Mouse (Mus musculus) gonadal fat pad, adult 2 months (tissue): ENCODE measurements around the gene Pif1. TPM values are rescaled to one million over a fixed set of nuclear protein-coding genes. Genes with fewer than 3 reads are reported as not detected.

Source experiments
- DNase-seq: peaks from one replicate; pipeline ENCODE4 v3.0.0-alpha.2; 2012; ENCODE audit warnings: low read depth
- polyA plus RNA-seq: library from polyadenylated mRNA; depleted of rRNA; stranded (reverse); fragments of >200 nt; gene quantifications from 2 replicates; pipeline ENCODE4 v1.2.3, GENCODE M21; 2012; rRNA removed

Pif1 gene
- polyA plus RNA-seq, 1 experiment: 0.32 TPM

DNA sequence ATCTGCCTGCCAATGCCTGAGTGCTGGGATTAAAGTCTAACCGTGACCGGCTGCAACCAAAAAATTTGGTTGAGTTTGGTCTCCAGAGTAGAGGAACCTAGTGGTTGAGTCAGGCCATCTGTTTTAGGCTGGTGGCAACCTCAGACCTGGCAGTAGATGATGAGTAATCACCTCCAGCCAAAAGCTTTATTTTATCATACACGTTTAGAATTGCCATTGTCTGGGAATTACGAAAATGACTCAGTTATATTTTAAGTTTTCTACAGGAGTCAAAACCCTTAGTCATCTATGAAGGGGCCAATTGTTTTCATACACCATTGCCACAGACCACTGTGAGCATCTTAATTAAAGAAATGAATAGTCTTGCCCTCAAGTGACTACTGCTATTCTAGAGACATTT, 50.0 kb downstream of the Pif1 start:
- DNase-seq: no peak

- DNase-seq: no peak
These were observed 52.1 kb downstream of the Pif1 start for GRCm38 (mm10) chr9:65639065-65639464.

DNA sequence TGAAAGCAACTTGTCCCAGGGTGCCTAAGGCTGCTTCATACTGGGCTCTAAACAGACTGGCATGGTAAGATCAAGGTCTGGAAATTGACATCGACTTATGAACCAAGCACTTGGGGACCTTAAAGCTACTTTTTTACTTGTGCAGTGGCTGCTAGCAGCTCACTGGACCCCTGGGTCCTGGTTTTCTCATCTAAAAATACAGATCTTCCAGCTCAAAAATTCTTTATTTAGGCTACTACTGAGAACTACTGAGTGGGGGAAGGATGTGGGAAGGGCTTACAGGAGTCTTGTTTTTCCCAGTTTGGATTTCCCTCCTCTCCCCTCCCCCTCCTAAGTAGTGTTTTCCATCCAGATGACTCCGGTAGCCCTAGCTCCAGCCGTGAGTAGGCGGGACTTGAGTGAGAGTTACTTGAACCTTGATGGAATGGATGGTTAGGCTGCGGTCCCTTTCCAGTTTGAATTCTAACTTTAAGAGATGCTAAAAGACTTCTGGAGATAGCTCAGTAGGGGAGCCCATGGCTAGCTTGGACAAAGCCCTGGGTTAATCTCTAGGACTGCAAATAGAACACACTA, 54.0 kb downstream of the Pif1 start:
- no peak for DNase-seq

DNA sequence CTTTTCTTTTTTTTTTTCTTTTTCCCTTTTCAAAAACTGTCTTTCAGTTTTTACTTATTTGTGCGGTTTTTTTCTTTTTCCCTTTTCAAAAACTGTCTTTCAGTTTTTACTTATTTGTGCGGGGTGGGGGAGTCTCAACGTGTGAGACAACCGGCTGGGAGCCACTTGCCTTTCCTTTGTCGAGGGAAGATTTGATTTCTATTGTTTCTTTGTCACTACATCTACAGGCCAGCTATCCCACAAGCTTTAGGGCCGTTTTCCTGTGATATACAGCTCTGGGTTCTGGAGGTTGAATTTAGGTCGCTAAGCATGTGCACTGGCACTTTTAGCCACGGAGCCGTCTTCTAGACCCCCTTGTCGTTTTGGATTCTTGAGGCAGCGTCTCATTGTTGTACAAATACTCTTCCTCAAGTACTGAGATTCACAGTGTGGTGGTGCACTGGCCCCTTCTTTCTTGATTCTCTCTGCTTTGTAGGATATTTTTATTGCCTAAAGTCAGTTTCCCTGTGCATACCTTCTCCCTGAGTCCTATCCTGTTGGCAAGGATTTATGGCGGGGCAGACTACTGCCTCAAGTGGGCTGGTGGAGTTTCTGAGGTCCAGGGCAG, 54.6 kb downstream of the Pif1 start:
- DNase-seq: no peak

- no peak for DNase-seq
These were observed 55.6 kb downstream of the Pif1 start for GRCm38 (mm10) chr9:65642546-65642945.

DNA sequence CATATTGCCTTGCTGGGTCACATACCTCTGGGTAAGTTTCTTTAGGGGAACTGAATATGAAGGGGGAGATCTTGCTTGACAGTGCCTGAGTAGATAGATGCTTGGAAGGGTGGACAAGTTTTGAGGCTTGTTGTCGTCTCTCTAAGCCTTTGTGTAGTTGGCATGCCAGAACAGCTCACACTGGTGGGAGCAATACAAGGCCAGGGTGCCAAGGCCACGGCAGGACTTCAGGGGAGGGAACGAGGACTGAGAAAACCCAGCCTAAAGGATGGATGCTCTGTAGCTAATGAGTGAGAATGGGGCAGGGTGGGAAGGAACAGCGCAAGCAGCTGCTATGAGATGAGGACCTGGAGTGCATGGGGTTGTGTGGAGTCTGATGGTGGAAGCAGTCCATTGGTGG, 58.0 kb downstream of the Pif1 start:
- DNase-seq: no peak

Other genes with a start within 250 kb of the Pif1 start
- 6.5 and 9.1 TPM in 2 replicates for gene Pdcd7, start 241.1 kb upstream of the Pif1 start, polyA plus RNA-seq
- 0.15 and 0.20 TPM in 2 replicates for gene Ubap1l, start 226.1 kb upstream of the Pif1 start, polyA plus RNA-seq
- gene Kbtbd13, start 195.5 kb upstream of the Pif1 start, polyA plus RNA-seq: 0.79 and 0.99 TPM in 2 replicates
- 35.6 and 36.9 TPM in 2 replicates for gene Rasl12, start 188.7 kb upstream of the Pif1 start, polyA plus RNA-seq
- gene Slc51b, start 164.2 kb upstream of the Pif1 start, polyA plus RNA-seq: not detected in 2 replicates
- gene Mtfmt, start 151.4 kb upstream of the Pif1 start, polyA plus RNA-seq: 9.3 and 11.4 TPM in 2 replicates
- 38.1 and 41.5 TPM in 2 replicates for gene Spg21, start 126.2 kb upstream of the Pif1 start, polyA plus RNA-seq
- 0.30 and 0.70 TPM in 2 replicates for gene Ankdd1a, start 67.0 kb upstream of the Pif1 start, polyA plus RNA-seq
- gene Plekho2, start 7.1 kb upstream of the Pif1 start, polyA plus RNA-seq: 22.4 and 23.6 TPM in 2 replicates
- gene Rbpms2, start 42.5 kb downstream of the Pif1 start, polyA plus RNA-seq: 35.9 and 48.5 TPM in 2 replicates
- gene Oaz2, start 80.8 kb downstream of the Pif1 start, polyA plus RNA-seq: 97.5 and 99.6 TPM in 2 replicates
- gene Zfp609, start 240.4 kb downstream of the Pif1 start, polyA plus RNA-seq: 5.0 and 7.7 TPM in 2 replicates